Mouse (Mus musculus): ENCODE data around the gene Gm11011.
"Not testable (repeated sequence)": the region's sequence is repeated elsewhere in the genome, so short reads cannot be mapped to it uniquely, and the experiment has no call there.

GRCm38 (mm10) chr2:169587645-169588044, at the start of gene Gm11011:
- TF ChIP-seq ZNF384 (IDR thresholded peaks at IDR 0.05; ENCODE audit: low read depth, low read length); POLR2A (IDR thresholded peaks at IDR 0.05; ENCODE audit: low read depth, low read length); EP300 (IDR thresholded peaks at IDR 0.05; ENCODE audit: low read length); POLR2AphosphoS2 (IDR thresholded peaks at IDR 0.05; ENCODE audit: low read depth, low read length); GABPA (IDR thresholded peaks at IDR 0.05; ENCODE audit: insufficient replicate concordance, low read depth, low read length); TBP (conservative IDR thresholded peaks at IDR 0.05; ENCODE audit: low read depth, low read length): not testable (repeated sequence)

All from CH12.LX (cell line).